Mouse (Mus musculus) kidney, postnatal 4 days (tissue): ENCODE measurements at regions not wholly inside any gene's neighbourhood (a gene's known extent, or its start where the extent isn't known, plus 50 kb on each side); places are given as distances from the start of the nearest gene placed in this dataset.
"Not testable (repeated sequence)": the region's sequence is repeated elsewhere in the genome, so short reads cannot be mapped to it uniquely, and the experiment has no call there.

Experiments
- DNase-seq, 2 experiments: peaks; one replicate each; pipeline ENCODE4 v3.0.0; 2021; ENCODE audit warnings: mixed read lengths in 2 of 2

- DNase-seq: no peak
Measured at GRCm38 (mm10) chr12:113241373-113242193, 55.9 kb downstream of the Tmem121 start.

DNA sequence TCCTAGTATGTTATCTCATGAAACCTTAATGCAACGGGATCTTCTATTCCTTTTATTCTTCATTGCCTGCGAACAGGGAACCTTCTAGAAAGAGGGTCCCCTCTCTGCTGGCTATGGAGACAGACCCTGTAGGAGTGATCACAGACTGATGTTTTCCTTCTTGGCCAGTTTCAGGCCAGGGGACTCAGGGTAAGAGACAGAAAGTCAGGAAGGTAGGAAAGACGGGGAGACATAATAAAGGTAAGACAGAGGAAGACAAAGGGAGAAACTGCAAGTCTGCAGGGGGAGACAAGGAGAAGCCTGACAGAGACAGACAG, 56.4 kb downstream of the Tmem121 start:
- DNase-seq: no peak

DNA sequence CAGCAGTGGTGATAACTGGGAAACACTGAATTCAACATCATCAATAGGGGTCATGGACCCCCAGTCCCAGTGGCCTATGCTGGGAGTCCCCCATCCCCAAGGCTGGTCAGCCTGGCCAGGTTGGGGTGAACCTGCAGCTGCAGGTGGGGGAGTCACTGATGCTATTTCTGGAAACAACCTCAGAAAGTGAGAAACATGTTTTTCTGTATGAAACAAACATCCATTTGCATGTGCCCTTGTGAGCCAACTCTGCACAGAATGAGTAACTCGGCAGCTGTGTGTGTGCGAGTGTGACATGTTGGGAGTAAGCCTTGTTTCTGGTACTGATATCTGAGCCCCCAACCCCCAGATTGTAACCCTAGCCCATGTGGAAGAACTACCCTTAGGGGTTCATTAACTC, 59.0 kb downstream of the Tmem121 start:
- DNase-seq: no peak

DNA sequence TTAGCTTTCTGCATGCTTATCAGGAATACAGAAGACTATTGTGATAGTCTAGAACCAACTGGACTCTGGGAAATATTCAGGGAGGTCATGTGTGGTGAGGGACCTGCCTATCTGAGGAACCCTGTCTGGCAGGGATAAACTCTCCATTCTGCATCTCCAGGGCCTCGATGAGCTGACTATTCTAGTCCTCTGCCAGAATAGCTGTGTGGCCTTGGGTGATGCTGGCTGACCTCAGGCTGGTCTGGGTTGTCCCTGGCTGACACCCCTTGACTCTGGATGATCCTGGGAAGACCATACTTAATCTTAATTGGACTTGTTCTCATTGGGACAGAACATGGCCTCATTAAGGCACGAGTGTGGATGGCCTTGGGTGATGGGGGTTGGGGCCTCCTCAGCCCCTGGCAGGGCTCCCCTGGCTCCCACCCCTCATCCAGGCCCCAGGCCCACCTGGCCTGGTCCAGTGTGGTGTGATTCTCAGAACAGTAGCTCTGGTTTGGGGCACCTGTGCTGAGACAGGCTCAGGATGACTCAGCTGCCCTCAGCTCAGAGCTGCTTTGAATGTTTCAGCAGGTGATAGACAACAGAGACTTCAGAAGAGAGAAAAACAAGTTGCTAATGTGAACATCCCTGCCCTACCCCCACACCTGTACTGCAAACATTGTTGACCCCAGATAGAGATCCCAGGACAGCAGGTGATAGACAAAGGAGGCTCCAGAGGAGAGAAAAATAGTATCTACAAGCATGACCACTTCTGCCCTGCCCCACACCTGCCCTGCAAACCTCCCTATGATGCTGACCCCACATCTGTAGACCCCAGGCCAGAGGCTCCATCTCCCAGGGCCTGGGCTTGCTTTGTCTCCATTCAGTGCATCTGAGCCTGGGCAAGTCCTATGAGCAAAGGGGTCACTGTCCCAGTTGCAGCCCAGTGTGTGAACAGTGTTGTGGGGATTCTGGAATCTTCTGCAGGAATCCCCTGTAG, 68.0 kb downstream of the Tmem121 start:
- DNase-seq: not testable (repeated sequence)

- DNase-seq: no peak
Measured at GRCm38 (mm10) chr12:113255331-113255730, 69.6 kb downstream of the Tmem121 start.

- no peak for DNase-seq
Measured at GRCm38 (mm10) chr12:113256628-113257027, 70.9 kb downstream of the Tmem121 start.

- no peak for DNase-seq
Measured at GRCm38 (mm10) chr12:113257243-113257642, 71.5 kb downstream of the Tmem121 start.

GRCm38 (mm10) chr12:113259476-113259875, 73.7 kb downstream of the Tmem121 start:
- no peak for DNase-seq

DNA sequence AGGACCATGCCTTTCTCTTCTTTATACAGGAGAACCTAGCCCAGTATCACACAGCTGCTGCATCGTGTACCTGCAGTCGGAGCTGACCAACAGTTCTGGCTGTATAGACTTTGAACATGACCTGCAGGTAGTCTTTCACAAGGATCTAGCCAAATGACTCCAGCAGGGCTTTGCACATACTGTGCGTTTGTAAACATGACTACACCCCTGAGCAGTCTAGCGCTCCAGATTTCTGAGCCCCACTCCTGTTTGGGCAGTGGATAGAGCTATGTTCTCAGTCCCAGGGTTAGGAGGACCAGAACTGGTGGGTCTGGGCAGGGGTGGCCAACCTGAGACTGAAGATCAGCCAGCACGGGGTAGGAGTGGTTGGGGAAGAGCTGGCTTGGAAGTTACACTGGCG, 74.6 kb downstream of the Tmem121 start:
- DNase-seq: no peak

DNA sequence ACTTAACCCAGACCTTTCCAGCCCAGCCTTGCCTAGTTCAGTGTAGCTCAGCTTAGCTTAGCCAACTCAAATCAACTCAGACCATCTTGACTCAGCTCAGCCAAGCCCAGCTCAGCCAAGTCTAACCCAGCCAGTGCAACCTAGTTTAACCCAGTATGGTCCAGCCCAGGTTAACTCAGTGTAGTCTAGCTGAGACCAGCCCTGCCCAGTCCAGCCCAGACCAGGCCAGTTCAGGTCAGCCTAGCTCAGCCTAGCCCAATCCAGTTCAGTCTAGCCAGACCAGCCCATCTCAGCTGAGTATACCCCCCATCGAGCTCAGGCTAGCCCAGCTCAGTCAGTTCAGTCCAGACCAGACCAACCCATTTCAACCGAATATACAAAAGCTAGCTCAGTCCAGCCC, 90.2 kb downstream of the Tmem121 start:
- DNase-seq: no peak

- no peak for DNase-seq
Measured at GRCm38 (mm10) chr12:113276355-113276942, 90.7 kb downstream of the Tmem121 start.

DNA sequence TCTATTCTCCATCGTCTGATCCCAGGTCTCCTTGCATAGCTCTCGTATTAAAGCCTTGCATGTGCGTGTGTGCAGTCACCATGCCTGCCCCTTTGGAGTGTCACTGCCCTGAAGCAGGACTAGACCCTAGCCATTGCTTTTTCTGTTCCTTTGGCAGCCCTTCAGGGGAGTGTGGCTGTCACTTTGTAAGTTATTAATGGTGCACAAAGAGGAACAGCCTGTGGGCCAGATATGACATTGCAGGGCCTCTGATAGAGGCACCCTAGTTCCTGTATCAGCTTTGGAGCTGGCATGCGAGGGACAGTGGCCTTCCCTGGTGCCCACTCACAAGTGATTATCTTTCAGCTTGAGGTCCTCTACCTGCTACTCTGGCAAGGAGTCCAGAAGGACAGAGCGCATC, 92.0 kb downstream of the Tmem121 start:
- no peak for DNase-seq

DNA sequence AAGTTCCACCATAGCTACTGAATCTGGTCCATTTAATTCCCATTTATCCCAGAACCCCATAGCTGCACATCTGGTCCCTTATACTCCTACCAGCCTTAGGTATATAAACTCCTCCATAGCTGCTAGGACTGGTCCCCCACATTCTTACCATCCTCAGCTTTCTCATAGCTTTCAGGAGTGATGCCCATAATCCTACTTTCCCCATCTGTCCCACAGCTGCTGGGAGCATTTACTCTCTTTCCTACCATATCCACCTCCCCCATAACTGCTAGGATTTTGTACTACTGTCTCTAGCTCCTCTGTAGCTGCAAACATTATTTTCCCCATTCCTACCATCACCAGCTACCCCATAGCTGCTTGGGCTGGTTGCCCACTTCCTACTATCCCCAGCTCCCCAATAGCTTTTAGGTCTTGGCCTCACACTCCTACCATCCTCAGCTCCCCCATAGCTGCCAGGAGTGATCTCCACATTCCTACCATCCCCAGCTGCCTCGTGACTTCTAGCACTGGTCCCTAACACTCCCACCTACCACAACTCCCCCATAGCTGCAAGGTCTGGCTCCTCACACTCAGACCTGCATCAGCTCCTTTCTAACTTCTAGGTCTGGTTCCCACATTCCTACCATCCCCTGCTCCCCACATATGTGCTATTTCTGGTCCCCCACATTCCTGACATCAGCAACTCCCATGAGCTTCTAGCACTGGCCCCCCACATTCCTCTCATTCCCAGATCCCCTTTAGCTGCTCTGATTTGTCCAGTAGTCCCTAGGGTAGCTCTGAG, 106.5 kb downstream of the Tmem121 start:
- no peak for DNase-seq

GRCm38 (mm10) chr12:113295924-113296323, 110.2 kb downstream of the Tmem121 start:
- no peak for DNase-seq

DNA sequence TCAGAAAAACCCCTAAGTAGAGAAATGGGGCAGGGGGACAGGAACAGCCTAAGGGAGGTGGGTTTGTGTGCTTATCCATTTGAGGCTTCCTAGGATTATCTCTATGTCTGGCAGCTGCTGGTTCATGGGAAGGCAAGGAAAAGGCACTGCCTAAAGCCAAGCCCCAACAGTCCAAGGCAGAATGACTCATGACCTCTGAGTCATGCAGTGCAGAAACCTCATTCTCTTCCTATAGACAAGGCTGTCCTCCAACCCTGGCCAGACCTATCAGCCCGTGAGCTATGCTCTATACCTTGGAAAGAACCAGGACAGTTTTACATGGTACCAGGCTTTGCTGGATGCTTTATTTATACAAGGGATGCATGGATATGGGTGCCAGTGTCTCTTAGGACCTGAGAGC, 120.2 kb downstream of the Tmem121 start:
- DNase-seq: no peak

DNA sequence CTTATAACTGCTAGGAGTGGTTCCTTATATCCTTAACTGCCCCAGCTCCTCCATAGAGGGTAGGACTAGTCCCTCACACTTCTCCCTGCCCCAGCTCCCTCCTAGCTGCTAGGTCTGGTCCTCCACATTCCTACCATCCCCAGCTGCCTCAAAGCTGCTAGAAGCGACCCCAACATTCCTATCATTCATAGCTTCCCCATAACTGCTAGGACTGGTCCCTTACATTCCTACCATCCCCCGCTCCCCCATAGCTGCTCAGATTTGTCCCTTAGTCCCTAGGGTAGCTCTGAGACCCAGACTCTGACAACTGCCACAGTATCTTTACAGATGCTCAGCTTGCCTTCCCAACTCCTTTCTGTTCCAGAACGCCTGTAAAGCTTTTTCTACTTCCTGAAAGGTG, 127.6 kb downstream of the Tmem121 start:
- DNase-seq: peak; percentile 20 to 32

- no peak for DNase-seq
Measured at GRCm38 (mm10) chr12:113314624-113315023, 128.9 kb downstream of the Tmem121 start.

- DNase-seq: peak in 1 of 2 experiments; percentile 13
Measured at GRCm38 (mm10) chr12:113321086-113321485, 135.4 kb downstream of the Tmem121 start.

- DNase-seq: no peak
Measured at GRCm38 (mm10) chr12:113322173-113322572, 136.4 kb downstream of the Tmem121 start.

DNA sequence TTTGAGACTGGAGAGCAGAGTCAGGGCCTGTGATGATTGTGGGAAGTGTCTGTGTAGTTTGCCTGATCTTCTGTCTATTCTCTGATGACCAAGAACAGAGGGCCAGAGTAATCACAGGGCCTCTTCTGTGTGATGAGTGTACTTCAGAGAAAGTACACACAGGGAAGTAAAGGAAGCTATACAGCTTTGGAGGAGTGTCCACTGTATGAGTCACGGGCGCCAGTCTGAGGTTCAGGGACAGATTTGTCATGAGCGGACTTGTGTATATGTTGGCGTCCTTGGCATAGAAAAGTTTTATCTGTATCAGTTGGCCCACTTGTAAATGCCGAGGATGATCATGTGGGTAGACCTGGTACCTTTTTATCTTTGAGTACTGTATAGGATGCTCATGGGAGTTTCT, 142.1 kb downstream of the Tmem121 start:
- no peak for DNase-seq

DNA sequence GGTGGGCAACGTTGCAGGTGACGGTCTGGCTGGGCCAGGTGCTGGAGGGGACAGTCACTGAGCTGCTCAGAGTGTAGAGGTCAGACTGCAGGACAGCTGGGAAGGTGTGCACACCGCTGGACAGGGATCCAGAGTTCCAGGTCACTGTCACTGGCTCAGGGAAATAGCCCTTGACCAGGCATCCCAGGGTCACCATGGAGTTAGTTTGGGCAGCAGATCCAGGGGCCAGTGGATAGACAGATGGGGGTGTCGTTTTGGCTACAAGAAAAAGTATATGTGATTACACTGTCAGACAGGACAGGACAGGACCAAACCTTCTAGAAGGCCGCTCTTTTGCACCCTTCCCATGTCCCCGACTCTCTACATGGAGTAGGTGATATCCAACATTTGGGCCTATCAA, 144.5 kb downstream of the Tmem121 start:
- DNase-seq: no peak

DNA sequence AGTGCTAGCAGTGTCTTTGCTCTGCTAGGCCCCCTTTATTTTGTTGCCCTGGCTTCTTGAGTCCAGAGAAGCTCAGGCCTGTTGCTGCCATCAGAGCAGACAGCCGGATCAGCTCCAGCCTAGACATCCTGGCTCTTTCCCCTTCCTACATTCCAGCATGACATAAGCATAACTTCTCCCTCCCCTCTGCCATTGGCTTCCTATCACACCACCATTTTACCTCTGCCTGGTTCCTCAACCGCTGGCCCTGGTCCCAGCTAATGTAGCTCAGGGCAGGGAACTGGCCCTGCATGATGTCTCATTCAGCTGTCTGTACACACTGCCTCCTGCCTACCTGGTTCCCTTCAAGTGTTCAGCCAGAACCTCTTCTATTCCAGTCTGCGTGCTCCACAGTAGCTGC, 146.5 kb downstream of the Tmem121 start:
- DNase-seq: peak; percentile 32 to 46

DNA sequence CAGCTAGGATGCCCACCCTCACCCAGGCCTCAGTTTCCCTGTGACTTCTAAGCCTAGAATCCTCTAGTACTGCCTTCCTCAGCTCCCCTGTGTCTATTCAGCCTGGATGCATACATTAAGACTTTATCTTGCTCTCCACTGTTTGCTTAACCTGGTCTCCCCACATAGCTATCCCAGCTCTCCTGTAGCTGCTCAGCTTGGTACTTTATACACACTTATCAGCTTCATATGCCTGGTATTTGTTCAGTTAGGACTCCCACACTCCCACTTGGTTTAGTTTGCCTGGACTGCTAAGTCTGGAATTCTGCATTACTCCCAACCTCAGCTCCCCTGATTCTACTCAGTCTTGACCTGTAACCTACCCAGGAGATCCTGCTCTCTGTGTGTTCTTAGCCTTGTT, 147.7 kb downstream of the Tmem121 start:
- DNase-seq: no peak
